Mouse (Mus musculus) thymus, postnatal 10 days (tissue): ENCODE results near the gene Thap7.

ENCODE experiments used
- DNase-seq, 2 experiments: peaks; one replicate each; pipeline ENCODE4 v3.0.0; 2021; ENCODE audit warnings: low spot score in 2 of 2

The Thap7 gene

GRCm38 (mm10) chr16:17488478-17489468, 42.2 kb downstream of the Thap7 start:
- DNase-seq, result peak; percentile 32 to 47

- DNase-seq, result peak; percentile 34 to 51
These were observed 44.4 kb downstream of the Thap7 start for GRCm38 (mm10) chr16:17486505-17486904.

- no peak for DNase-seq
These were observed 49.5 kb downstream of the Thap7 start for GRCm38 (mm10) chr16:17481465-17481864.

GRCm38 (mm10) chr16:17478331-17478943, 52.5 kb downstream of the Thap7 start:
- no peak for DNase-seq
